Mouse (Mus musculus): ENCODE results near the gene Myh2.

Gene Myh2

DNA sequence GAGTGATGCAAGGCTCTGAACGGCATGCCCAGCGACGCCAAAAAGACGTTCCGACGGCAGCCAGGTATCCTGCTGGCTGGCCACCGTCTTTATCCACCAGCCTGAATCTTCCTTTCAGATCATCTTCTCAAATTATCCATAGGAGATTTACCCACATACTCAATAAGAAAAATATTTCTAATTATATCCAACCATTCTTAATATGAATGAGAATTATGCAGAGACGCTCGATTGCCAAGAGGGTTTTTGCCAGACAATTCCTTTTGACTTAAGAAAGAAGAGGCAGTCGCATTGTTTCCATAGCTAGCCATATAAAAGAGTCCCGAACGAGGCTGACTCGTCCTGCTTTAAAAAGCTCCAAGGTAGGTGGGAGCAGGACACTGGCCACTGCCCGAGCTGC is at the start of gene Myh2:
Gene Myh2, plus strand, starts transcription at position 301 of the 400 bp plus-strand sequence.
- DNase-seq (ENCODE audit: low spot score) = no peak

DNA sequence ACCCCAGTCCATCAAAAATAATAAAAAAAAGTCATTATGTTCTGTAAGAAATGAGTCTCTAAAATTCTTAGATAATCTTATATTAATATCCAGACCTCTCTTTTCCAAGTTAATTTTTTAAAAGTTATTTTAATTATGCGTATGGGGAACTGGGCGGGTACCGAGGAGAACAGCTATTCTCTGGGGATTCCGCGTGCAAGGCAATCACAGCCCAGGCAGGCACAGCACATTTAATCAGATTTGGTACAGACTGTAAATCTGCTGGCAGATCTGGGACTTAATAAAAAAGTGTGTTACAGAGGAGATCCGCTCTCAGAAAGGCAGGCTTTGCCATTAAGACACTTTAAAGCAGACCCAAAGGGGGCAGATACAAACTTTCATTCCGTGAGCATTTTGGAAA is 45.9 kb upstream of the Myh2 start:
- DNase-seq (ENCODE audit: low spot score) = no peak

DNA sequence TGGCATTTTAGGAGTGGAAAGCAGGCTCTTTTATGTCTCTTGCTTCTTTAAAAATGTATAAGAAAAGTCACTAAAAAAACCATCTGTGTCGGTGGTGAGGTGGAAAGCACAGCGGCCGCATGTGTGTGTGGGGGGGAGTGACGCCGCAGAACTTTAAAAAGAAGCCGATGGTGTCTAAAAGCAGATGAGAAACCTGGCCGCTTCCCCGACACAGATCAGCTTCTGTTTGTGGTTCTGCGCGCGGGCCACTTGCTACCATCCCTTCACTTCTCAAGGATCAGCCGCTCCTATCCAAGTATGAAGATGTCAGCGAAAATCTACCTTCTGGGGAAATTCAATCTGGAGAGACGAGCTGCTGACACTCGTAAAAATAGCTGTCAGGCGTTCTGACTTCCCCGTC is 45.5 kb upstream of the Myh2 start:
- no peak for DNase-seq (ENCODE audit: low spot score)

DNA sequence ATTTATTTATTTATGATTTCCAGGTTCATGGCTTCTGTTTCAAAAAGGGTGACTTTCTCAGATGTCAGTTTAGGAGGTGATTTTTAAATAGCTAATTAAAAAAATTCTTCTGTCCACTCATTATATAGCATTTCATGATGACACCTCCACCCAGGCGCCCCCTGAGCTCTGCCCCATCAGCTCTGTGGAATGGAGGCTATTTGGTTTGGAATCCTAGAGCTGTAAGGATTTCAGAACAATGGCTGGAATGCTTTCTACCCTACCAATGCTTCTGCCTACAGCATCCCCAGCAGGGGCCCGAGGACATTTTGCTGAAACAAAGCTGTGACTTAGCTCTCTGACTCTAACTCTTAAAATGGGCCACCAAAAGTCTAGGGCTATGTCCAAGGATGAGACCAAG is 37.3 kb upstream of the Myh2 start:
- DNase-seq (ENCODE audit: low spot score) = no peak

DNA sequence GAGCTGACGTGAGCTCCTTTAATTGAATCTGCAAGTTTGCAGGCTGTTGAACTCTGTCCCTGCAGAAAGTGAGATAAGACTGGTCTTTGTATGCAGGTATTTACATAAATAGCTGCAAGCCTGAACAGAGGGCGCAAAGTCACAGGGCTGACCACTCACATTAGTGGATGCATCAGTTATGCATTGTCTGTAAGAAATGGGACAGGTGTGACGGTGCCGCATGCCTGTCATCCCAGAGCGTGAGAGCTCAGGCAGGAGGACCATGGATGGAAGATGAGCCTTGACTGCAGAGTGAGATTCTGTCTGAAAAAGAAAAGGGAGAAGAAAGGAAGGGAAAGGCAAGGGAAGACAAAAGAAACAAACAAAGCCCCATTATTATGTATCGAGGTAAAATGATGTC is 36.2 kb upstream of the Myh2 start:
- DNase-seq (ENCODE audit: low spot score) = no peak

DNA sequence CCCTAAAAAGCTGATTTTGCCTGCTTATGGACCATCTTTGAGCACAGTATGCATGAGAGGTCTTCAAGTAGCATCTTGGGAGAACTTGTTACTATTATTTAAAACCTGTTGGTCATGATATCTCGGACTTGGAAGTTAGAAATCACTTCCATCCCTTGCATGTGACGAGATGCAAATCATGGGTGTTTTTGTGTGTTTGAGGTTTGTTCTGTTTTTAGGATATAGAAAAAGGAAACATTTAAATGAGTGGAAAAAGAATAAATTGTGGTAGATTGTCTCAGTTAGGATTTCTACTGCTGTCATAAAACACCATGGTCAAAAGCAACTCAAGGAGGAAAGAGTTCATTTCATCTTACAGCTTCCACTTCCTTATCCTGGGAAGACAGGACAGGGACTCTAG is 35.3 kb upstream of the Myh2 start:
- DNase-seq (ENCODE audit: low spot score) = no peak

DNA sequence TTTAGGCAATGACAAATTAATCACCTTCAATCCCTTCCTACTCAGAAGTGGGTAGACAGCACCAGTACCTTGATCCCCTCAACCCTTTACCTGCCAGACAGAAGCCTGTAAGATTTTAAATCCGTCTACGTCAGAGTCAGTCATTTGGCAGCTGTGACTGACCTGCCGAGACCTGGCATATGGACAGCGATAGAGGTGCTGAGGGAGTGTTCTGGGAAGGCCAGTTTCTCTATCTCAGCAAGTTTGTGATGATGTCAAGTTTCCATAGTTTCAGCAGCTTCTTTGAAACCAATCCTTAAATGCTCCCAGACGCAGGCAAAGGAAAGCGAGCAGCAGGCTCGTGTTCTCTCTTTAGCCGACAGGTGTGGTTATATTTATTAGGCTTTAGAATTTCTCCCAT is 31.3 kb upstream of the Myh2 start:
- no peak for DNase-seq (ENCODE audit: low spot score)

DNA sequence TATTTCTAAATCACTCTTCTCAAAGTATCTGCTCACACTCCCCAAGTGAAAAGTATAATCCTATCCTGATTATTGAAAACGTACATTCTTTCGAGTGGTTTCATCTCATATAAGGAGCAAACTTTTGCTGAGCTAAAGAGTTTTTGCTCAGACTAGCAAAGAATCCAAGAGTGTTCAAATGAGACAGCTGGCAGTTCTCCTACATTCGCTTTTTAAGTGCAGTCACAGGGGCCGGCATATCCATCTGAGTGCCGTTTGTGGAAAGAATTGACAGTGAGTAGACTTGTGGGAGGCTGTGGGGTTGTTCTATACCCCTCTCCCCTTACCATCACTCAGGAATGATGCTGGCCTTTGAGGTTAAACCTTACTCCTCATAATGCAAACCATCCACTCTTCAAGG is 30.7 kb upstream of the Myh2 start:
- no peak for DNase-seq (ENCODE audit: low spot score)

DNA sequence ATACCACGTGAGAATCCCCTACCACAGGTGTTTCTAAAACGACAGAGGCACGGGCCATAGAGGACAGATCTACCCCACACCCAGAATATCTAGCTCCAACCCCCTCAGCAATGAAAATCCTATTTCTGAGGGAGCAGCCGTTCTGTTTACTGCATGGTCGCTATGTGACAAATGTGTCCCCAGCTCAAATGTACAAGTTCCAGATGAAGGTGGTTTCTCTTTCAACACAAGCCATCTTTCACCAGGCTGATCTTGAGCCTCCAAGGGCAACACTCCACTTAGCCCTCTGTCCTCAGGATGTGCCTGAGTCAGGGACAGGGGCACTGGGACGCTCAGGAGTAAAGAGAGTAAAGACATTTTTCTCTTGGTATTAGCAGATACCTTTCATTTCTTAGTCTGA is 29.8 kb upstream of the Myh2 start:
- DNase-seq (ENCODE audit: low spot score) = no peak

DNA sequence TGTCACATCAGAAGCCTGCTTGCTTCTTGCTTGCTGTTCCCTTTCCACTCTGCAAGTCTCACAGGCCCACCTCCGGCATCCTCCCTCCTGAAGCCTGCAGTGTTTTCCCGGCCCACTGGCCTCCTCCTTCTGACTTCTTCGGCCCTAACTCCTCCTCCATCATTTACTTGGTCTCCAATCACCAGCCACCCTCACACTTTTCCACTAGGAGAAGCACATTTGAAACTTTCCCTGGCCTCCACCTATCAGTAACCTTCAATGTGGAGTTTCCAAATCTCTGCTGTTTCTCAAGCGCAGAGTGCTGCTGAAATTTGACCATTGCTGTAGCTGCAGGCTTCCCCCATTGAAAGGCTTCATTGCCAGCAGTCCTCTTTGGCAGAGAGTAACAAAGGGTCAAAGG is 28.8 kb upstream of the Myh2 start:
- DNase-seq (ENCODE audit: low spot score) = no peak

DNA sequence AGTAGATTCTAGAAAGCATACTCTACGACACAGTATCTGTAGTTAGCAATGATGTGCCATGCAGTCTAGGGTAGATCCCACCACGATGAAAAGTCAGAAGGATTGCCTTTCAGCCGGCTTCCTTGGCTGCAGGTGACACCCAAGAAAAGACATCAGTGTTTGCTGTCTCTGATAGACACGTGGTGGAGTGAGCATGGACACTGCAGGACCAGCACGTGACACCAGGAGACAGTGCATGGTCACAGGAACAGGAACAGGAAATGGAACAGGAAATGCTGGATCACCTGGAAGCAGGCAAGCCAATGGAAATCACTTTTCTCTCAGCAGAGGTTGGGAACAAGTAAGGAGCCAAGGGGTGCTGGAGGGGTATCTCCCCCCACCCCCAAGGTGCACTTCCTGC is 27.8 kb upstream of the Myh2 start:
- DNase-seq (ENCODE audit: low spot score) = no peak

DNA sequence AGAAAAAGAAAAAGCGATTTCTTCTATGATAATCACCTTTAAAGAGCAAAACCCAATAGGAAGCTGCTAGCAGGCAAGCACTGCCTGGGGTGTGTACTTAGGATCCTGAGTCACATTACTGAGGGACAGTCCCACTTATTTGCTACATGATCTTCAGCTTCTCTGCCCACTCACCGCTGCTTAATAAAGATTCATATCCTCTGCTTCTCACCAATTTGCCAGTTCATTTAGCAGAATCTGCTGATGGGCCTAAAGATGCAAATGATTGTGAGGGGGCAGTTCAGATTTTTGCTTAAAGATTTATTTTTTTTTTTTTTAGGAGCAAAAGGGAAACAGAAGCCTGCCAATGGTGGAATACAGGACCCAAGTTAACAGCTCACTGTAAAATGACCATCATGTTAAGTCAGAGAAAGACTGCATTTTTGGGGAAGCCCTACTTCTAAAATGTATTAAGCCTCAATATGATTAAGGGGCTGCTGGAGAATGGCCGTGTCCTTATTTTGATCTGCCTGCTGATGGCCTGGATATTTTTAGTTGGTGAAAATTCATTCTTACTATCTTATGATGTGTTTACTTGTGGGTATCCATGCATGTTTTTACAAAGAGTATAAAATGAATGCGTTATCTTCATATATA is 26.8 kb upstream of the Myh2 start:
- no peak for DNase-seq (ENCODE audit: low spot score)

DNA sequence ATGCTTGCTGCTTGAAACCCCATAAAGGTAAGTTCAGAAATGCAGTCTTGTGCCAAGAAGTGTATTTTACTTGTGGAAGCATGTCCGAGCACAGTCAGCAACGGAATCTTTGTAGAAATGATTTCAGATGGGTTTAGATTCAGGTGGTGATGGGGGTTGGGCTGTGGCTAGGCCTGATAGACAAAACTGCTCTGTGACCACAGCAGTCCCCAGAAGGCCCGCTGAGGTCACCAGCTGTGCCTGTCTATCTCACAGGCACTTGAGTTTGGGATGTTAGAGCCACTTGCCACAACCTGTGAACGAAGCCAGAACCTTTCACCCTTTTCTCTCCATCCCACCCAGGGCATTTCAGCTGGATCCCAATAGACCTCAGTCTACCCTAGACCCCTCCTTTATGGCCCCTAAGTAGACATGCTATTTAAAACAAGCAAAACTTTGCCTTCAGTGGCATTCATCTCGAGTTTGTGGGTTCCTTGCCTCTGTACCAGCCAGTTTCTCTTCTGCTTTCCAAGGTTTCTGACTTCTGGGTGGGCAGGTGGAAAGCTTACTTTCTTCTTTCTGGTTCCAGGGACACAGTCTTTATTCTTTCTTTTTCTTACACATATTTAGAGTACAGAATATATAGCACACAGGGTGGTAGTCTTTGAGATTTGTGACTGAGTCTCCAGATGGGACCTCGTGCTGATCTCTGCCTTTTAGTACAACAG is 26.1 kb upstream of the Myh2 start:
- DNase-seq (ENCODE audit: low spot score) = no peak

DNA sequence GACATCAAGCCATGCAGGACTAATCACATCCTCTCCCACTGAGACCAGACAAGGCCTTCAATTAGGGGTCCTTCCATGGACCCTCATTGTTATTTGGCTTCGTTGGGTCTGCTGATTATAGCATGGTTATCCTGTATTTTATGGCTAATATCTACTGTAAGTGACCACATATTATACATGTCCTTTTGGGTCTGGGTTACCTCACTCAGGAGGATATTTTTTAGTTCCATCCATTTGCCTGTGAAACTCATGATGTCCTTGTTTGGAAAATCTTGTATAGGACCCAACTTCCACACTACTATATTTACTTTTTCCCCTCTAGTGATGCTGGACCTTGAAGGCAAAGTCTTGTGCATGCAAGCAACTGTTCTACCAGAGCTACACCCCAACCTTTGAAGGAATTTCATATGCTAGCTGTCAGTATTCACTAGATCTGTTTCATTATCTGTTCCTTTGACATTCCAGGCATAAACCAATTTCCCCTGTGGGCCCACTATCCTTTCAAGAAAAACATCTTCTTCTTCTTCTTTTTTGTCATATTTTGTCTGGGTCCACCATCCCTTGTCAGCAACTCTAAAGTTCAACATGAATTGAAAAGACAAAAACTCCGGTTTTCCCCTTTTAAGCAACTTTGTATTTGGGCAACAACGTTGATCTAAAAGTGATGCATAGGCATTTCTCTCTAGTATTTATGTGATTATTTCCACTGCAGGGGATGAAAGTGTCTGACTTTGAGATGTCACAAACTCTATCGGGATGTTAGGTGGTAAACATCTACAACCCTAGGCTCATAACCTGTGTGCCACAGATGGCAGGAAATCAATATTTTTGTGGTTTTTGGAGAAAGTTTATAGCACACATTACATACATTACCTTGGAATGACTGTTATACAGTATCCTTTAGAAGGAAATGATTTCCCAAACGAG is 25.1 kb upstream of the Myh2 start:
- no peak for DNase-seq (ENCODE audit: low spot score)

DNA sequence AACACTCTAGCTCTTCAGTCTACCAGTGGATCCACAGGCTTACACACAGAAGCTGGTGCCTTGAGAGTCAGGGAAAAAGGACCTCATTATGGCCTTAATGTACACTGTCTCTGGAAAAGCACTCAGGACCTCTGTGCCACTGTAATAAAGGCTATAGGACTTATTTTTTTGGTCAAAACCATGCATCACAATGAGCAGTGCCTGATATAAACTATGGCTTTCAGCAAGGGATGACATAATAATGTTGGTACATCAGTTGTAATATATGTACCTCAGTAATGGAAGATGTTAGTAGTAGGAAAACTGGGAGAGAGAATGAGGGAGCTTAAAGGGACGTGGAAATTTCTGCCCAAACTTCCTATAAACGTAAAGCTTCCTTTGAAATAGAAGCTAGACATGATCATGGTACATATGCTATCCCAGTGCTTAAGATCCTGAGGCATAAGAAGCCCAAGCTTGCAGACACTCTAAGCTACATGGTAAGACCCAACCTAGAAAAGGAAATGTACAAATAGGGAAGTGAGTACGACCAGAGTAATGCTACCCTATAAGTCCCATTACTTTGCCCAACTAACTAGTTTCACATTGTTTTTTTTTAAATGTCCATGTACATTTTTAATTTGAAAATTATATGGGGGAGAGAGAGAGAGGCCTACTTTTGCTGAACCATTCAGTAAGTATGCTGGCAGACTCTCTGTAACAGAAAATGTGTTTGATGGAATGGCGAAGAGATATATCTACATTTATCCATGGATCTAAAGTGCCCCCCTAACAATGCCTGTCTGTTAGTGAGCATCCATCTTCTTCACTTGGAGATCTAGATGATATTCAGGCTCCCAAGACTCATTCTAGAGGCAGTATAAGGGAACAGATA is 24.2 kb upstream of the Myh2 start:
- no peak for DNase-seq (ENCODE audit: low spot score)

DNA sequence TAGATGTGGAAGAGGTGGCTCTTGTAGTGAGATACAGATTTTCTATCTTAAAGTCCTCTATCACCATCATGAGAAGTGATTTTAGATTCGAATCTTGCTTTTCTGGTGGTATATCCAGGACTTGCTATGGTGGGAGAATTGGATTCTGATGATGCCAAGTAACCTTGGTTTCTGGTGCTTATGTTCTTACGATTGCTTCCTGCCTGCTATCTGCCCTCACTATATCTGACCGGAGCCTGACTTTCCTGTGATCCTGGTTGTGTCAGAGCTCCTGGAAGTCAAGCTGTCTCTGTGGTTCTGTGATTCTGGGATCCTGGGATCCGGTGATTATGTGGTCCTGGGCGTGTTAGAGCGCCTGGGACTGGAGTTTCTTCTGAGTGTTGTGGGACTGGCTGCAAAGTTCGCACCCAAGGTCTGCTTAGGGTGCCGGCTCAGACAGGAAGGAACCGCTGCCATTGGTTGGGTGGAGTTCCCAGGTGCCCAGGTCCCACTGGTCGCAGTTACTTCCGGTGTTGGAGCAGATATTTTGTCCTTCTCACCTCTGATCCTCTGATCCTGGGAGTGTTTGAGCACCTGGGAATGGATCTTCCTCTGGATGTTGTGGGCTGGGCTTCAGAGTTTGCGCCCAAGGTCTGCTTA is 23.4 kb upstream of the Myh2 start:
- DNase-seq (ENCODE audit: low spot score) = no peak

DNA sequence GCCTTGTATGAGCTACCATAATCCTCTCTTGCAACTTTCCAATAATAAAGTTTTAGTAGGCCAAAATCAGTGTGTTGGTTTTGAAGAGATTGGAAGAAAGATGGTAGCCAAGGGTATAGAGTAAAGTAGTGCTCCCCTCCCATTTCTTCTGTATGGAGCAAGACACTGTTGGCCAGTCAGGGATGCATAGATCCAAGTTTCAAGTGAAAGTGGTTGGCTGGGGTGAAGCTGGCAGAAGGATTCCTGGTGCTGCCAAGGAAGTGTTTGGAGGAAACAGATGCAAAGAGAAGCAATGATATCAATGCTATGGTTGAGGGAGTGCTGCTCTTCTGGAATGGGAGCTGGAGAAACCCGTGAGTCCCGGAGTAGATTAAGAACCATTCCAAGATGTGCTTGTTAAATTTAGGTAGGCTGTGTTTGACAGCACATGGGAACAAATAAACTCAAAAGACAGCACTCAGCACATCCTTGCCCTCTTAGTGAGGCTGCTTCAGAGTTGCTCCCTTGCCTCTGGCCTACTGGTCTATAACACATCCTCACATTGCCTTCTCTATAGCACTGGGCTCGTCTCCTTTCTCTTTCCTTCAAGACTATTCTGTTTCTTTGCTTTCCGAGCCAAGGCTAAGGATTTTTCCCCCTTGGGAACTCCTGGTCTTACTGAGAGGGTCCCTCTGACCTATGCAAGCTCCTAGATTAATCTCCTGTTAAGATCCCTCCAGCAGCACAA is 22.4 kb upstream of the Myh2 start:
- no peak for DNase-seq (ENCODE audit: low spot score)

DNA sequence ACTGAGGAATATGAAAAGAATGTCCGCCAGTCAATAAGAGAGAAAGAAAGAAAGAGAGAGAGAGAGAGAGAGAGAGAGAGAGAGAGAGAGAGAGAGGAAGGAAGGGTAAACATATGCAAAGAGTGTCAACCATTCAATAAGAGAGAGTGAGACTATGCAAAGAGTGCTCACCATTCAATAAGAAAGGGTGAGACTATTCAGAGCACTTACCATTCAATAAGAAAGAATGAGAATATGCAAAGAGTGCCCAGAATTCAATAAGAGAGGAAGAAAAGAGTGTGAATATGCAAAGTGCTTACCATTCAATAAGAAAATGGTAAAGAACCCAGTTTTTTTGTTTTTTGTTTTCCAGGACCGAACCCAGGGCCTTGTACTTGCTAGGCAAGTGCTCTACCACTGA is 20.6 kb upstream of the Myh2 start:
- DNase-seq (ENCODE audit: low spot score) = no peak

DNA sequence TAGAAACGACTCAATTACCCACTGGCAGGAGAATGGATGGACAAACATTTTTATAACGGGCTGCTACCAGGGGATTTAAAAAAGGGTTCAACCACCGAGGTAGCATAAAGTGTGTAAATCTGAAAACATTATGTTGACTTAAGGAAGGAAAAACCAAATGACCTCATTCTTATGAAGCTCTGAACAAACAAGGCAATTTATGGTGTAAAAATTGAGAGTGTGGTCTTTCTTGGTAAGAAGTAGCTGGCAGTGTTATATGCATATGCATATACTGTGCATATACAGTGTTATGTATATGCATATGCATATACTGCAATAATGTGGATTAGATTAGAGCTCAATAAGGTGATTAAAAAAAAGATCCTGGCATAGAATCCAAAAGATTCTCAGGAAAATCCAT is 19.7 kb upstream of the Myh2 start:
- no peak for DNase-seq (ENCODE audit: low spot score)

DNA sequence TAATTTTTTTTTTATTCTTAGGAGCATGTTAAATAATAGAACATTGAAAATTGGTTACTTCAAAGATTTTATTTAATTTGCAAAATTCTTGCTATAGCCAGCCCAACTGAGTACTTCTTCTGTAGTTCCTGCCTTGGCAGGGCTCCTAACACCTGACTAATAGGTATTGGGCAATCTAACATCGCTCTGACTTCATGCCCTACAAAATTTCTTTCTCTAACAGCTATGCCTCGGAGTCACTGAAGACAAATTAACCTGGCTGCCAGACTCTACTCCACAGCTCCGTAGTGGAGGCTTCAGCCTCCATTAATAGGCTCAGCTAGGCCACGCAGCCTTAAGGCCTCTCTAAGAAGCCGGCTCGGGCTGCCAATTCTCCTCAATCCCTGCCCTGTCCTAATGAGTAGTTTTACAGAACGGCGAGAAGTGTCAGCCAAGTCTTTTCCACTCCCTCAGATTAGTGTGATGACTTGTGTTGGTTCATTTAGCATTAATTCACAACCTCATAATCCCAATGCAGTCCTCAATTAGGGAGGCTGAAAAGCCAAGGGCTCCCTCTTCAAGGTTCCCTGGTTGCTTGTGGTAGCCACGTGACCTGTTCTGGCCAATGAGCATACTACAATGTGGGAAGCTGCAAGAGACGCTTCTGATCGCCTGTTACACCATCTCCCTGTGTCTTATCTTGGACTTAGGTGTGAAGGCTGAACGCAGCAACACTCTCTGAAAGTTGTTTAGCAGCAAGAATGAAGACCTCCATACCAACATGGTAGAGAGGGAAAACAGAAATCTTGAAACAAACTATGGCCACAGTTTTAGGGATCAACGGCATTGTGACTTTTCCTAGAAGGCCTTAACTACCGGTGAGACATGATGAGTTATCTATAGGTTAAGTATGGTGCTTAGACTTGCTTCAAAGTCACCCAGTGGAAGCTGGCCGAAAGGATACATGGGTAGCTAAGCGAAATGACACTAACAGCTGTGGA is 18.9 kb upstream of the Myh2 start:
- no peak for DNase-seq (ENCODE audit: low spot score)
